Mouse (Mus musculus): ENCODE data around the gene BC030867.
A peak's percentile ranks its signal among the peaks of the same experiment; 100 is the strongest.

Gene BC030867

DNA sequence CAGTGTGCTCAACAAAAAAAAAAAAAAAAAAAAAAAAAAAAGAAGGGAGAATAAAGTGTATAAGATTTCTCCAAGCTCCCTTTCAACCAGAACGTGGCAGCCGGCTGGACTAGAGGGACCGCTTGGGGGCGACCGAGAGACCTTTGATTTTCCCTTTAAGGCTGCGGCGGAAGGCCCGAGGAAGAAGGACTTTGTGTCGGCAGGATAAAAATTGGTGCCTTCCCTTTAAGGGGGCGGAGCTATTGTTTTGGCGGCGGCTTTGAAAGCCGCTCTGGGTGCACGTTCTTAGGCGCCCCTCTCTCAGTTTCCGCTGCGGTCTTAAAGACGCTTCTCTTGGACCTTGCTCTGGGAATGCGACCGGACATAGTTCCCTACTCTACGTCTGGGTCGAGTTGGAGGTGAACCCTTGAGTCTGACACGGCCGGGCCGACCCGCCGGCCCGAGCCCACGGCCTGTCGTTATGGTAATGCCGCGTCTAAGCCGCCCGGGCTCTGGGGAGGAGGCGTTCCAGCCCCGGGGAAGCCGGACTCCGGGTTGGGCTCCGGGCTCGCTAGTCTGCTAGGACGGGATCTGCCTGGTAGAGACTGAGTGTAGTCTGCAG is at the start of gene BC030867:
TSS of gene BC030867 (plus strand) at position 253 of the 601 bp plus-strand sequence.
- peak; percentile 93 to 98 for DNase-seq

DNA sequence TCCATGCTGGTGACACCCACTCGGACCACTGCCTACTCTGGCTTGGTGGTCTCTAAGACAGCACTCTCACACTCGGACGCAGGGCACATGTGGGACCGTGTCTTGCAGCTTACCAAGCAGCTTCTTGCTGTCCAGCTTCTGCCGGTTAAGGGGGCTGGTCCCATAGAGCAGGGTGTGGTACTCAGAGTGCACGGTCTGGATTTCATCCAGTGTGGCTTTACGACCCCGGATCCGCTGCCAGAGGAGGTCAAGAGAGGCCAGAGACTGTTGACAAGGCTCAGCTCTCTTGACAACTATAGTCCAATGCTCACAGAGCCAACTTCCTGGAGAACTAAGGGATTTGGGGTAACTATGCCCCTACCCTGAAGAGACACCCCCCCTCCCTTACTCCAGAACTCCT is 48.8 kb upstream of the BC030867 start:
- no peak for DNase-seq

GRCm38 (mm10) chr11:102201408-102201821 is 47.3 kb upstream of the BC030867 start:
- no peak for DNase-seq

- no peak for DNase-seq
These were observed 42.2 kb upstream of the BC030867 start for GRCm38 (mm10) chr11:102206481-102206880.

DNA sequence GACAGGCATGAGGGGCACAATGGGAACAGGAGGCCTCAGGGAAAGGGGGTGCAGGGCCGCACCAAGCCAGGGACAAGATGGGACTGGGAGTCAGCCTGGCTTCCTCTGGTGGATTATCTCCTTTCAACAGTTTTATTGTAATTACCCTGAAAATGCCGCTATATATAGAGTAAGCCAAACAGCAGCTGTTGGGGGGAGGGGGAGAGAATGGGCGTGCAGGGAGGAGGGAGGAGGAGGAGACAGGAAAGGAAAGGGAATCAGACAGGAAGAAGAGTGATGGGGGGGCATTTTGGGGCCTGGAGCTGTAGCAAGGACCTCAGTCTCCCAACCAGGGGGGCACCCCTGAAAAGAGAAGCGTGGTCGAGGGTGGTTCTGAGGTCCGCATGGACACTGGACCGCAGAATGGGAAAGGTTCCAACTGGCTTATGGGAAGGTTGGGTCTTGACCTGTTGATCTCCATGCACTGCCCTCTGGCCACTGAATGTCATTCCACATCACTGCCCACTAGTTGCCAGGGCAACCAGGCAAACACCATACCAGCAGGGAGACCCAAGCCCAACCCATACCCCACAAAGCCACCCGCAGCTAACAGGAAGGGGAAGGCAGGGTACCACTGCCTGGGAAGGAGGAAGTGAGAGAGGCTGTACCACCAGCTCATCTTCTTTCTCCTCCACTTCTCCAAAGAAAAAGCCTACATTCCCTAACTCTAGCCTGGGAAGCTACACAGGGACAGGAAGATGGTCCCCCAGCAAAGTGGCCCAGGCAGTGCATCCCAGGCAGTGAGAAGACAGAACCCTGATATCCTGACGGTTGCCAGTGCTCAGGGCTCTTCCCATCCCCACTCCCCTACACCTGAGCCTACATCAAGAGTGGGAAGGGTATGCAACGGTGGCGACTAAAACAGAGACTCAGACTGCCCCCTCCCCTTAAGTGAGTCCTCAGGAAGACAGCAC is 40.6 kb upstream of the BC030867 start:
- no peak for DNase-seq

DNA sequence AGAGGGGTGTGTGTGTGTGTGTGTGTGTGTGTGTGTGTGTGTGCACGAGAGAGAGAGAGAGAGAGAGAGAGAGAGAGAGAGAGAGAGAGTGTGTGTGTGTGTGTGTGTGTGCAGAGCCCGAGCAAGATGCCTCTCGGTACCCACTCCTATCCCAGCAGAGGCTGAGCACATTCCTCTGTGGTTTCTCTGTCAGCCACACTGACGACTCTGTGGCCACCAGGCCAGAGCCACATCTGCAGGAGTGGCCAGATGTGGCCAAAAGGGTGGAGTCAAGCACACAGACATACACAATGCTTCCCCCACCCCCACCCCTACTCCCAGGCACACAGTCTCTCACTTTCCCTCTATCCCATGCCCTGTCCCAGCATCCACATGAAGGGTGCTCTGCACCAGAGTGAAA is 39.8 kb upstream of the BC030867 start:
- no peak for DNase-seq

- DNase-seq: peak; percentile 73 to 76
These were observed 38.9 kb upstream of the BC030867 start for GRCm38 (mm10) chr11:102209742-102210141.

DNA sequence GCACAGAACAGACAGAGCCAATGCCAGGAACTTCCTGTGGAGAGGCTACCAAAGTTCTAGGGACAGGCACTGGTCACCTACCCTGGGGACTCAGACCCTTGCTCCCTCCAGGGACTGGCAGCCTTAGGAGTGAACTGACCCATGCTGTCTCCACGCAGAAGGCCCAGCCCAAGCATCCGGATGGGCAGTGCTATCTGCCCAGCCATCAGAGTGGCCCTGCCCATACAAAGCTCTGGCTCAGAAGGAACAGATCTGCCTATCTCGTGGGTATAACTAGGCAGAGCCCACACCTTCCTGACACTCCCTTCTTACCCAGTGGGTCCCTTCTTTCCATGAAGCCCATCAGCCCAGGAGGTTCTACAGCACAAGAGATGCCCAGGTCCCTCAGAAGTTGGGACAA is 38.5 kb upstream of the BC030867 start:
- DNase-seq: no peak

DNA sequence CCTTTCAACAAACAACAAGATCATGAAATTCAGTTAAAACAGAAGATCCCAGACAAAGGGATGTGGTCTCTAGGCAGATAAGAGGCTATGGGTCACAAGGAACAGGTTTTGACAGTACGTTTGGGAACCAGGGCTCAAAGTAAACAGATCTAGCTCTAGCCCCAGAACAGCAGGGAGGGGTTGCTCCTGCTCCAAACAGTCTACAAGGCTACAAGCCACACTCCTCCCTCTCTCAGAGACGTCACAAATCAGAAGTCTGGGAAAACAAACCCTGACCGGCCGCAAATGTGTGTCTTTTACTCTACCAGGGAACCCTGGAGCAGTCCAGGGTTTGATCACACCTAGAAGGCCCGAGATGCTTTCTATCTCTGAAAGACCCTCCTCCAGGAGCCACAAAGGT is 37.7 kb upstream of the BC030867 start:
- DNase-seq: no peak

DNA sequence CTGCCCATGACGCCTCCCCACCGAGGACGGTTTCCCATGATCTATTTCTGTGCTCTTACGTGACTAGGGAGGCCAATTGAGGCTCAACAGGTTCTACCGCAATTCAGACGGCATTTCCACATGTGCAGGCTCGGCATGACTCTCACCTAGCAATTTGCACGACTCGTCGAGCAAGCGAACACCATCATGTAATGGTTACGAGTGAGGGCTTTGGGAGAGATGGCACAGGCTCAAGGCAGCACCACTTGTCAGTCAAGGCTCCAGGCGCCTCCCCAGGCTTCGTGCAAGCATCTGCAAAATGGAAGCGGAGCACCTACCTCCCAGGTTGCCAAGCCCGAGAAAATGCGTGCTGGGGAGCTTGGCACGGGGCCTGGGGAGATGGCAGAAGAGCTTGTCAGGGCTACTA is 36.7 kb upstream of the BC030867 start:
- peak in 1 of 2 experiments; percentile 42 for DNase-seq

DNA sequence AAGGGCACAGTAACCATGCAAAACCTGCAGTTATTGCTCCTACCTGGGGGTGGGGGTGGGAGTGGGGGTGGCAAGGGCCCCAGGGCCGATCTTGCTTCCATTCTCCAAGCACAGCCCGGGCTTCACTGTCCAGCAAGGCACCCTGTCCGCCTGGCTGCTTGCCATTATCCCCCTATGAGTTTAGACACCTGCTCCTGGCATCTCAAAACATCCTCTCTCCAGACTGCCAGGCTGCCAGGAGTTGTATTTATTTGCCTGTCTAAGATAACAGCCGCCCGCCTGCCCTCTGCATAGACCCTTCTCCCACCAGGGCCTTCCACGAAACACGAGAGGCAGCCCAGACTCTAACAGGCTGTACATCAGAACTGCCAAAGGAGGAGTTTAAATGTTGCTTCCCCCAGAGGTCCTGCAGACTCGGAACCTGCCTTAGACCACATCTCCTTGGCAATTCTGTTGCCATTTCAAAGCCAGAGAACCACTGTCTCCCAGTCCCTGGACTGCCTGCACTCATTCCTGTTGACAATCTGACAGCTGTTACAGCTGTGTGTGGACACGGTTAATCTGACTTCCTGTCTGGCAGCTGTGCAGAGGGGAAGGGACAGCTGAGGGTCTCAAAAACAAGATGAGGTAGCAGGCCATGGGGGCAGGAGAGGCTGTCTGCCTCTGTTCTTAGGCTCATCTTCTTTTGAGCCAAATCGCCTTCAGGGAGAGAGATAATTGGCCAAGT is 34.1 kb upstream of the BC030867 start:
- DNase-seq: peak; percentile 49 to 51

- no peak for DNase-seq
These were observed 33.2 kb upstream of the BC030867 start for GRCm38 (mm10) chr11:102215511-102215910.

GRCm38 (mm10) chr11:102216056-102216885 is 32.4 kb upstream of the BC030867 start:
- peak; percentile 51 for DNase-seq

- DNase-seq: no peak
These were observed 31.8 kb upstream of the BC030867 start for GRCm38 (mm10) chr11:102216886-102217240.

DNA sequence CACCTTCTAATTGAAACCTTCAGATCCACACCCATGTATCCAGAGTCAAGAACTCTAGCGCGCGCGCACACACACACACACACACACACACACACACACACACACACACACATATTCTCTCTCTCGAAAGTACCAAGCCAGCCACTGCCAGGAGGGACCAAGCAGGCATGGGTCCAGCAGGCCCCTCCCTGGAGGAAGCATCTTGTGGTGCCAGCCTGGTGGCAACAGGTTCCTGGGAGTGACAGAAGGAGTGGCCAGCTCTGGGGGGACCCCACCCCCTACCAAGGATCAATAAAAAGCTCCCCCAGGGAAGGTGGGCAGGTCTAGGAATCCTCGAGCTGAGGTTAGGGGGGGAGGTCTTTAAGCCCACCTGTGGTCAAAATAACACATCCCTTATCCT is 31.3 kb upstream of the BC030867 start:
- DNase-seq: no peak

DNA sequence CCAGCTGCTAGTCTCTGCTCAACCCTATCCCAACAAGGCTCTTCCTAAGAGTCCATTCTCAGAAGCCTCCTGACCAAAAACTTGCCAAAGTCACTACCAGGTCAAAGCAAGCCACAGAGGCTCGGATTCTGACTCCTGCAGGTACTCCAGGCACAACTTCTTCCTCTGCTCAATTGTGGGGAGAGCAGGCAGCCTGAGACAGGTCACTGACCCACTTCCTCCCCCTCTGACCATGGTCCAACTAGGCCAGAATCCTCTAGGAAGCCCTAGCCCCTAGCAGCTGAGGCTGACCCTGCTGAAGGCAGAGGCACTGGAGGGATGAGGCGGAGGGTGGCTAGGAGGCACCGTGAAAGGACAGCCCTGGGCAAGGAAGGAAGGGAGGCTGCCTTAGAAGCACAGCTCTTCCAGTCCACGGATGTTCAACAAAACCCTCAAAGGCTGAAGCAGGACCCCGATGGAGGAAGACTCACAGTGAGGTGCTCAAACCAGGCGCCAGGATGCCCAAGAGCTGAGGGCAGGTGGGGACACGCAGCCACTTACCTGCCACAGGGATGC is 30.7 kb upstream of the BC030867 start:
- no peak for DNase-seq

- DNase-seq: peak; percentile 91 to 94
These were observed 29.9 kb upstream of the BC030867 start for GRCm38 (mm10) chr11:102218783-102219182.

GRCm38 (mm10) chr11:102219247-102219993 is 29.3 kb upstream of the BC030867 start:
- DNase-seq: peak in 1 of 2 experiments; percentile 54

- peak; percentile 51 to 56 for DNase-seq
These were observed 28.7 kb upstream of the BC030867 start for GRCm38 (mm10) chr11:102219994-102220346.

- DNase-seq: peak; percentile 24 to 28
These were observed 28.2 kb upstream of the BC030867 start for GRCm38 (mm10) chr11:102220451-102220850.

- DNase-seq: no peak
These were observed 27.3 kb upstream of the BC030867 start for GRCm38 (mm10) chr11:102221243-102221953.

Data from cerebellum, postnatal 36 days (tissue).